Mouse (Mus musculus) small intestine, adult 2 months (tissue): ENCODE results near the gene Stn1.

ENCODE experiments used
- CTCF ChIP-seq: fragments of 200-500 bp; IDR thresholded peaks from 2 replicates; pipeline ENCODE4 v1.5.1; 2012; ENCODE audit warnings: low read depth, mild to moderate bottlenecking, control low read depth, inconsistent platforms, low read length, moderate library complexity, mixed read lengths; ENCODE audit not compliant: insufficient replicate concordance, insufficient read length; ENCODE audit errors: extremely low read depth
- POLR2A ChIP-seq: fragments of 200-500 bp; IDR thresholded peaks from 2 replicates; pipeline ENCODE4 v1.6.1; 2012; ENCODE audit warnings: low read depth, mild to moderate bottlenecking, control low read depth, inconsistent platforms, low read length, moderate library complexity

- TF ChIP-seq CTCF (no peak), POLR2A (no peak)
Observed at GRCm38 (mm10) chr19:47459214-47459613, 78.1 kb downstream of the Stn1 start.
